ENCODE assay signal across 8 mouse cellular contexts in the genomic region with DNA sequence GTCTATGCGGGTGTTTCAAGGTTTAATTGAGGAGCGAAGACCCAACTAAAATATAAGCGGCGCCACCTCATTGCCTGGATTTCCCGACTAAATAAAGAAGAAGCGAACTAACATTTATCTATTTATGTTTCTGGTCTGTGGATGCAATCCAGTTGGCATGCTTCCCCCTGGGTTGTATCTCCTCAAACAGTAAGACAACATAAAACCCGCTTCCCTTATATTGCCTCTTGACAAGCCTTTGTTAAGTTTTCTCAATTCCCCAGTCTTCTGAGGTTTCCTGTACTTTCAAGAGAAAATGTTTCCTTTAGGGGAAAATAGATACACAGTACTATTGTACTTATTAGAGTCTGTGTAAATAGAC. TPM values are rescaled to one million over a fixed set of nuclear protein-coding genes. Genes with fewer than 3 reads are reported as not detected.
DNase-seq lines count a peak whose midpoint lies in the region; ATAC-seq and TF ChIP-seq lines count a peak whose summit lies in the region.

No protein-coding gene starts in this region.

- H3K27me3 ChIP-seq in heart, embryonic 13.5 days (replicated peaks), result no peaks in the 10 kb centered on the region
- no peaks in the 10 kb centered on the region for H3K27me3 ChIP-seq in CH12.LX (replicated peaks)
- no peaks in the 10 kb centered on the region for H3K27me3 ChIP-seq in limb, embryonic 13.5 days
- H3K27me3 ChIP-seq in stomach, embryonic 14.5 days (ENCODE audit: control insufficient read depth, insufficient read depth, low read length), result no peaks in the 10 kb centered on the region

- 43% methylated on average over 7 of the region's 7 CpGs for WGBS in heart, embryonic 13.5 days
- 48% methylated on average over 7 of the region's 7 CpGs for WGBS in limb, embryonic 13.5 days
- WGBS in stomach, embryonic 14.5 days, result 45% methylated on average over 7 of the region's 7 CpGs

- no peak for ATAC-seq in heart, embryonic 13.5 days (ENCODE audit: extremely low read depth, insufficient number of reproducible peaks, low FRiP score, low TSS enrichment)
- ATAC-seq in limb, embryonic 13.5 days (ENCODE audit: low FRiP score, low read depth), result no peak
- ATAC-seq in stomach, embryonic 14.5 days (ENCODE audit: insufficient number of reproducible peaks, insufficient read depth, low FRiP score, low read depth), result no peak

- peaks cover 32% of the 10 kb centered on the region for H3K36me3 ChIP-seq in heart, embryonic 13.5 days
- peaks cover 16 to 48% of the 10 kb centered on the region in 2 experiments for H3K36me3 ChIP-seq in CH12.LX (replicated peaks in 1 of 2; ENCODE audit: control insufficient read depth in 1 of 2, insufficient read depth in 1 of 2, low read length in 1 of 2)
- H3K36me3 ChIP-seq in limb, embryonic 13.5 days, result peaks cover 29% of the 10 kb centered on the region
- H3K36me3 ChIP-seq in stomach, embryonic 14.5 days (ENCODE audit: control insufficient read depth, insufficient read depth, low read length), result peaks cover 18% of the 10 kb centered on the region

- peak overlapping the region; percentile 75 for H3K4me2 ChIP-seq in heart, embryonic 13.5 days
- H3K4me2 ChIP-seq in CH12.LX (ENCODE audit: insufficient read depth, low read depth, poor library complexity, severe bottlenecking), result peak overlapping the region; percentile 97
- H3K4me2 ChIP-seq in limb, embryonic 13.5 days (replicated peaks), result peak overlapping the region; percentile 82
- peak overlapping the region; percentile 54 for H3K4me2 ChIP-seq in stomach, embryonic 14.5 days (replicated peaks; ENCODE audit: low read depth, low read length)

- H3K9me3 ChIP-seq in heart, embryonic 13.5 days, result no peaks in the 10 kb centered on the region
- H3K9me3 ChIP-seq in CH12.LX (replicated peaks; ENCODE audit: low read length), result no peaks in the 10 kb centered on the region
- no peaks in the 10 kb centered on the region for H3K9me3 ChIP-seq in limb, embryonic 13.5 days
- no peaks in the 10 kb centered on the region for H3K9me3 ChIP-seq in stomach, embryonic 14.5 days (ENCODE audit: control insufficient read depth, low read depth, low read length)

- DNase-seq in heart, postnatal 25 days (ENCODE audit: low spot score), result no peak
- no peak for DNase-seq in CH12.LX (ENCODE audit: extremely low read depth)
- DNase-seq in spleen, adult 18-20 months, result no peak
- no peak for DNase-seq in ovary, postnatal 36 days (ENCODE audit: low spot score)

- H3K27ac ChIP-seq in heart, embryonic 13.5 days (replicated peaks), result peak overlapping the region; percentile 94; the same call in 1 of the 2 replicates
- peak overlapping the region; percentile 42; the same call in 1 of the 2 replicates for H3K27ac ChIP-seq in CH12.LX (ENCODE audit: insufficient read depth, low read depth)
- H3K27ac ChIP-seq in embryonic fibroblast, embryonic 13.5 days (ENCODE audit: insufficient read depth, low read length), result 0 out of 2 replicates have a peak overlapping the region, but pooled peaks have one; percentile 5
- H3K27ac ChIP-seq in limb, embryonic 13.5 days, result 0 out of 2 replicates have a peak overlapping the region, but pooled peaks have one; percentile 64
- peak overlapping the region; percentile 12; the same call in 1 of the 2 replicates for H3K27ac ChIP-seq in stomach, embryonic 14.5 days (ENCODE audit: low read length)

- in situ Hi-C loops in CH12.LX (cut with MboI; ENCODE audit: low pct_ligation_motif_present, low pct_unique_long_range_greater_than_20kb, low sequenced_read_pairs), result no loop called here

- intact Hi-C loops in heart, postnatal 25 days (cut with DNase I), result no loop called here

- peak overlapping the region; percentile 86 for H3K4me3 ChIP-seq in heart, embryonic 13.5 days
- peak overlapping the region; percentile 65 to 98 (median 84) for H3K4me3 ChIP-seq in CH12.LX (replicated peaks in 1 of 3; ENCODE audit: low read depth in 2 of 3, low read length in 2 of 3, poor library complexity in 1 of 3)
- H3K4me3 ChIP-seq in embryonic fibroblast, embryonic 13.5 days (ENCODE audit: insufficient read depth, low read length), result peak overlapping the region; percentile 24
- H3K4me3 ChIP-seq in limb, embryonic 13.5 days, result peak overlapping the region; percentile 93
- H3K4me3 ChIP-seq in stomach, embryonic 14.5 days (ENCODE audit: low read depth, low read length), result peak overlapping the region; percentile 87

- H3K4me1 ChIP-seq in heart, embryonic 13.5 days, result peaks cover 41% of the 10 kb centered on the region
- peaks cover 4 to 31% of the 10 kb centered on the region in 2 experiments; a peak in 3 of 4 replicates for H3K4me1 ChIP-seq in CH12.LX (ENCODE audit: control insufficient read depth in 1 of 2, insufficient read depth in 2 of 2)
- H3K4me1 ChIP-seq in embryonic fibroblast, embryonic 13.5 days (ENCODE audit: control insufficient read depth, insufficient read depth, low read length), result peaks cover 3% of the 10 kb centered on the region
- peaks cover 36% of the 10 kb centered on the region for H3K4me1 ChIP-seq in limb, embryonic 13.5 days
- H3K4me1 ChIP-seq in stomach, embryonic 14.5 days (ENCODE audit: control insufficient read depth, insufficient read depth, low read length), result peaks cover 19% of the 10 kb centered on the region; the same call in 1 of the 2 replicates

- no peak for TF ChIP-seq POLR2A in CH12.LX (IDR thresholded peaks at IDR 0.05; ENCODE audit: low read depth, low read length)
- TF ChIP-seq POLR2A in embryonic fibroblast, embryonic 13.5 days (IDR thresholded peaks at IDR 0.05; ENCODE audit: low read depth, low read length), result no peak

- TF ChIP-seq EP300 in CH12.LX (IDR thresholded peaks at IDR 0.05; ENCODE audit: low read length), result no peak

- dilution Hi-C loops in CH12.LX (cut with MboI; ENCODE audit: extremely low pct_ligation_motif_present, extremely low pct_unique_long_range_greater_than_20kb, low sequenced_read_pairs), result no loop called here

- H3K79me2 ChIP-seq in CH12.LX (replicated peaks; ENCODE audit: control insufficient read depth, extremely low read depth, insufficient read depth, poor library complexity, severe bottlenecking), result peaks cover 59% of the 10 kb centered on the region

- peak overlapping the region; percentile 92 for H3K9ac ChIP-seq in heart, embryonic 13.5 days
- H3K9ac ChIP-seq in CH12.LX (ENCODE audit: insufficient read depth, low read depth), result peak overlapping the region; percentile 67
- H3K9ac ChIP-seq in limb, embryonic 13.5 days, result peak overlapping the region; percentile 88
- H3K9ac ChIP-seq in stomach, embryonic 14.5 days (replicated peaks; ENCODE audit: low read depth, low read length), result no peak overlapping the region

- TF ChIP-seq CTCF in CH12.LX (conservative IDR thresholded peaks at IDR 0.05 in 1 of 2, IDR thresholded peaks at IDR 0.05 in 1 of 2; ENCODE audit: low read depth in 2 of 2, low read length in 2 of 2), result no peak
- no peak for TF ChIP-seq CTCF in embryonic fibroblast, embryonic 13.5 days (IDR thresholded peaks at IDR 0.05; ENCODE audit: borderline replicate concordance, insufficient read depth, low read length)

- TF ChIP-seq RAD21 in CH12.LX (IDR thresholded peaks at IDR 0.05; ENCODE audit: low read depth, low read length), result no peak

TF ChIP-seq in CH12.LX, 34 proteins besides CTCF, POLR2A, EP300 and RAD21:
- no peak for TF ChIP-seq ELF1 (IDR thresholded peaks at IDR 0.05; ENCODE audit: low read depth, low read length)

RNA-seq across cellular contexts. Expression of a gene that starts 0.8 kb away (rescaled TPM):
- polyA plus RNA-seq in heart, embryonic 13.5 days (2015; fragmentation: Nextera tagmentation; extraction: Ambion mirVana), result 194 and 219 TPM in 2 replicates
- total RNA-seq in heart, postnatal 25 days (2021), result 100 to 1,000 TPM; 112 to 120 TPM
- total RNA-seq in CH12.LX (2012; rRNA removed), result 212 and 219 TPM in 2 replicates
- 416 and 466 TPM in 2 replicates for total RNA-seq in CH12.LX (2014; rRNA removed)
- polyA plus RNA-seq in CH12.LX (2012; ENCODE audit: insufficient read length, low read depth), result 186 and 187 TPM in 2 replicates
- 179 and 190 TPM in 2 replicates for polyA plus RNA-seq in embryonic fibroblast, embryonic 13.5 days (2011; ENCODE audit: insufficient read length, low read depth, missing spikeins)
- 252 and 265 TPM in 2 replicates for polyA plus RNA-seq in limb, embryonic 13.5 days (2015; fragmentation: Nextera tagmentation; extraction: Ambion mirVana)
- polyA plus RNA-seq in stomach, embryonic 14.5 days (2014; fragmentation: Nextera tagmentation; extraction: Ambion mirVana), result 254 and 268 TPM in 2 replicates

RNA-seq across cellular contexts. Expression of a gene that starts 1.0 kb away (rescaled TPM):
- 24.7 and 28.0 TPM in 2 replicates for polyA plus RNA-seq in heart, embryonic 13.5 days (2015; fragmentation: Nextera tagmentation; extraction: Ambion mirVana)
- 10 to 100 TPM in 1 of 2 experiments, 1 to 10 TPM in 1; 9.3 to 11.2 TPM for total RNA-seq in heart, postnatal 25 days (2021)
- total RNA-seq in CH12.LX (2012; rRNA removed), result 26.5 and 31.4 TPM in 2 replicates
- 71.4 and 71.7 TPM in 2 replicates for total RNA-seq in CH12.LX (2014; rRNA removed)
- 43.0 and 52.8 TPM in 2 replicates for polyA plus RNA-seq in CH12.LX (2012; ENCODE audit: insufficient read length, low read depth)
- 36.8 and 38.8 TPM in 2 replicates for polyA plus RNA-seq in embryonic fibroblast, embryonic 13.5 days (2011; ENCODE audit: insufficient read length, low read depth, missing spikeins)
- polyA plus RNA-seq in limb, embryonic 13.5 days (2015; fragmentation: Nextera tagmentation; extraction: Ambion mirVana), result 50.8 and 52.9 TPM in 2 replicates
- 57.5 and 60.8 TPM in 2 replicates for polyA plus RNA-seq in stomach, embryonic 14.5 days (2014; fragmentation: Nextera tagmentation; extraction: Ambion mirVana)

RNA-seq across cellular contexts. Expression of a gene that starts 28.4 kb away (rescaled TPM):
- polyA plus RNA-seq in heart, embryonic 13.5 days (2015; fragmentation: Nextera tagmentation; extraction: Ambion mirVana), result 27.7 and 34.7 TPM in 2 replicates
- 10 to 100 TPM; 16.1 to 16.9 TPM for total RNA-seq in heart, postnatal 25 days (2021)
- total RNA-seq in CH12.LX (2012; rRNA removed), result 78.2 and 87.5 TPM in 2 replicates
- 106 and 115 TPM in 2 replicates for total RNA-seq in CH12.LX (2014; rRNA removed)
- 82.7 and 98.6 TPM in 2 replicates for polyA plus RNA-seq in CH12.LX (2012; ENCODE audit: insufficient read length, low read depth)
- 27.6 and 38.2 TPM in 2 replicates for polyA plus RNA-seq in embryonic fibroblast, embryonic 13.5 days (2011; ENCODE audit: insufficient read length, low read depth, missing spikeins)
- polyA plus RNA-seq in limb, embryonic 13.5 days (2015; fragmentation: Nextera tagmentation; extraction: Ambion mirVana), result 48.4 and 49.0 TPM in 2 replicates
- polyA plus RNA-seq in stomach, embryonic 14.5 days (2014; fragmentation: Nextera tagmentation; extraction: Ambion mirVana), result 38.9 and 45.7 TPM in 2 replicates

Comparison
In these comparisons a context has a peak if more than half of its experiments do, and no peak if none do; other contexts are left out.
1. H3K27ac ChIP-seq: peak in every context shown above with its lines; median percentile 94 in heart, embryonic 13.5 days; 64 in limb, embryonic 13.5 days; 42 in CH12.LX; 12 in stomach, embryonic 14.5 days; 5 in embryonic fibroblast, embryonic 13.5 days.
2. H3K4me3 ChIP-seq: peak in every context shown above with its lines; median percentile 93 in limb, embryonic 13.5 days; 87 in stomach, embryonic 14.5 days; 86 in heart, embryonic 13.5 days; 84 in CH12.LX; 24 in embryonic fibroblast, embryonic 13.5 days.